Mouse (Mus musculus): ENCODE measurements around the gene Pign.

The Pign gene

GRCm38 (mm10) chr1:105663171-105663961 lies at the start of gene Pign, which contains the start of gene Relch:
TSS of gene Pign (minus strand) at chr1:105663677.
TSS of gene Relch (plus strand) at chr1:105663861.
- DNase-seq (ENCODE audit: low read depth, low spot score), result peak; percentile 99

GRCm38 (mm10) chr1:105712822-105713221 lies 49.3 kb upstream of the Pign start:
- no peak for DNase-seq (ENCODE audit: low read depth, low spot score)

- DNase-seq (ENCODE audit: low read depth, low spot score), result peak; percentile 23
These were observed 47.8 kb upstream of the Pign start for GRCm38 (mm10) chr1:105711227-105711626.

- DNase-seq (ENCODE audit: low read depth, low spot score), result no peak
These were observed 45.9 kb upstream of the Pign start for GRCm38 (mm10) chr1:105709415-105709814.

- no peak for DNase-seq (ENCODE audit: low read depth, low spot score)
These were observed 37.6 kb upstream of the Pign start for GRCm38 (mm10) chr1:105700984-105701530.

GRCm38 (mm10) chr1:105695581-105695980 lies 32.1 kb upstream of the Pign start:
- DNase-seq (ENCODE audit: low read depth, low spot score), result no peak

DNA sequence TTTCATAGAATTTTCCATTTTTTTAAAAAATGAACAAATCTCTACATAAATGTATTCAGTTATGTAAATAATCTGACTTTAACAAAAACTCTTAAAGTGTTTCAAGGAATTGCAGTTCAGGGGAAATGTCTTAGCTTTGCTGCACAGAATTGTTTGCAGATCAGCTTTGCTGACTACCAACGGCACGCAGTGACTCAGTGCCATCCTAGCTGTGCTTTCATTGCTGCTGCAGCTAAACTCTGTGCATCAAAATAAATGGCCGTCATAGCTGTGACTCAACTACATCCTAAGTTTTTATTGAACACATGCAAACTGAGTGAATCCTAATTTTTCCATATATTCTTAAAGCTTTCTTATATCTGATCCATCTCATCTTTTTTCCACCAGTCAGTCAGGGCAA lies 22.0 kb upstream of the Pign start:
- DNase-seq (ENCODE audit: low read depth, low spot score), result peak; percentile 15

DNA sequence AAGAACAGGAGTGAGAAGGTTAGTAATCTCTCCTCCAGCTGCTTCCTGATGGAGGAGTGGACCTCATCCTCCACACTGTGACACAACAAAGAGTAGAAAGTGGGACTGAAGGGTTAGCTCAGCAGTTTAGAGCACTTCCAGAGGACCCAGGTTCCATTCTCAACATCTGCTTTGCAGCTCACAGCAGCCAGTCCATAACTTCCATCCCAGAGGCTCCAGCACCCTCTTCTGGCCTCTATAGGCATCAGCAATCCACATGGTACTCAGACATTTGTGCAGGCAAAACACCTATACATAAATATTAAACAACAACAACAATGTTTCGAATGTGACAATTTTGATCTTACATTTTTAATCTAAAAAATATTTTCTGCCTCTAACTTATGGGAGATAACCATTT lies 17.1 kb upstream of the Pign start:
- DNase-seq (ENCODE audit: low read depth, low spot score), result no peak

- DNase-seq (ENCODE audit: low read depth, low spot score), result no peak
These were observed 11.3 kb upstream of the Pign start for GRCm38 (mm10) chr1:105674763-105675162.

DNA sequence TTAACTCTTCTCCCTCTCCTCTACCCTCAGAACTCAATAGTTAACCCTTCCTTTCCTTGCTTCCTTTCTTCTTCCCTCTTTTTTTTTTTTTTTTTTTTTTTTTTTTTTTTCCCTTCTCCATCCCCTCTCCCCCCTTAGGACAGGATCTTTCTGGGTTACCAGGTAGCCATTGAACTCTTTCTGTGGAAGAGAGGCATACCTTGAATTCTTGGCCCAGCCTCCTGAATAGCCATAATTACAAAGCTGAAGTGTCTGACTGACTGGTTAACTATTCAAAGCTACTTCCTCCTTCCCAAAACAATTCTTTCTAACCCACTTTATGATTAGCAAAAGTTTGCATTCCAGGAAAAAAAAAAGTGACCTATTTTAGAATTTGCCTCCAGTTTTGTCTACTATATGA lies 6.2 kb upstream of the Pign start:
- DNase-seq (ENCODE audit: low read depth, low spot score), result no peak

DNA sequence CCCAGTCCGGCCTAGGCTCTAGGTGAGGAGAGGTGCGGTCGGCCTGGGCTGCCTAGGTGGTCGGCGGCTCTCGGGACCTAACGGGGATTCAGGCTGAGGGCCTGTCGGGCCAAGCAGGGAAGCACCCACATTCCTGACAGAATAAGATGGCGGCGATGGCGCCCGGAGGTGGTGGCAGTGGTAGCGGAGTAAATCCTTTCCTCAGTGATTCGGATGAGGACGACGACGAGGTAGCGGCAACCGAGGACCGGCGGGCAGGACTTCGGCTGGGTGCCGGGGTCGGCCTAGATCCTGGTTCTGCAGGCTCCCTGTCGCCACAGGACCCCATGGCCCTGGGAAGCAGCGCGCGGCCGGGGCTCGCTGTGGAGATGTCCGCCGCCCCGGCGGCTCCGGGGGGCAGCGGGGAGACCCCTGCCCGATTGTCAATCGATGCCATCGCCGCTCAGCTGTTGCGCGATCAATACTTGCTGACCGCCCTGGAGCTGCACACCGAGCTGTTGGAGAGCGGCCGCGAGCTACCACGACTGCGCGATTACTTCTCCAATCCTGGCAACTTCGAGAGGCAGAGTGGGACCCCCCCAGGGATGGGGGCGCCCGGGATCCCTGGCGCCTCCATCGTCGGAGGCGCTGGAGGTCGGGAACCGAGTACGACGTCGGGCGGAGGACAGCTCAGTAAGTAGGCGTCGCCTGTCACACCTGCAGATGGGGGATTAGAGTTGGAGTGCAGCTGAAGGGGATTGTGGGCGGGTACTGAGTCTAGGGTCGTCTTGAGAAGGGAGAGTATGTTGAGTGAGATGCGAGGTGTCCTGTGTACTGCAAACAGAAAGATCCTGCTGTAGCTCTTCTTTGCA lies 710 bp upstream of the Pign start:
- no peak for DNase-seq (ENCODE audit: low read depth, low spot score)

DNA sequence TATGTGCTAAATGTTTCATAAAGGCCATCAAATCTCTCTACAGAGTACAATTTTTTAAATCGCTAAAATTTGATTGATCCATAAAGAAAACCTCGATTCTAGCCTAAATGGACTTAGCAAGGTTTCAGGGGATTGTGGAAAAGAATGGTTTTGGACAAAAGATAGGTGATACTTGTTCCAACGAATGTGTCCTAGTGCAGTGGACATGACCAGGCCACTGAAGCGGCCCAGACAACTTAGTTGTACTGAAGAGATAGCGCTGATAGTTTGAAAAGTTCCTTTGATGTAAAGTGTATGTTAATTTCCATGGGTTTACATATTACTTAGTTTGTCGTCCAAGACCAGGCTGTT lies 682 bp downstream of the Pign start:
- no peak for DNase-seq (ENCODE audit: low read depth, low spot score)

DNA sequence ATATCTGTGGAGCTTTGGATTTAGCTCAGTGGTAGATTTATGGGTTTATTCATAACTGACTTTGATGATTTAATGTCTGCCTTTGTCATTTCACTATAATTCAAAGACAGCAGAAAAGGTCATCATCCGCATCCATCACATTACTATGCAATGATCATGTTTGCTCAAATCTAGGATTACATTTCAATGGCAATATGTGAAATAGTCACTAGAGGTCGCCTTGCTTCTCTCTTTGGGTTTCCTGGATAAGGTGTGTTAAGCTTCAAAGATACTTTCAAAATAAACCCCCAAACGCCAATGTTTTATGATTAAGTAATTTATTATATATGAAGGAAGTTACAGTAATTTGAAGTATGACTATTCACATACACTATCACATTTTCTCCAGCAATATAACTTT lies 3.5 kb downstream of the Pign start:
- DNase-seq (ENCODE audit: low read depth, low spot score), result peak; percentile 28

GRCm38 (mm10) chr1:105653981-105654380 lies 9.5 kb downstream of the Pign start:
- DNase-seq (ENCODE audit: low read depth, low spot score), result no peak

GRCm38 (mm10) chr1:105650650-105651049 lies 12.8 kb downstream of the Pign start:
- no peak for DNase-seq (ENCODE audit: low read depth, low spot score)

GRCm38 (mm10) chr1:105644093-105644492 lies 19.4 kb downstream of the Pign start:
- DNase-seq (ENCODE audit: low read depth, low spot score), result no peak

GRCm38 (mm10) chr1:105630481-105630880 lies 33.0 kb downstream of the Pign start:
- peak; percentile 45 for DNase-seq (ENCODE audit: low read depth, low spot score)

GRCm38 (mm10) chr1:105589673-105590072 lies 73.8 kb downstream of the Pign start:
- DNase-seq (ENCODE audit: low read depth, low spot score), result no peak

DNA sequence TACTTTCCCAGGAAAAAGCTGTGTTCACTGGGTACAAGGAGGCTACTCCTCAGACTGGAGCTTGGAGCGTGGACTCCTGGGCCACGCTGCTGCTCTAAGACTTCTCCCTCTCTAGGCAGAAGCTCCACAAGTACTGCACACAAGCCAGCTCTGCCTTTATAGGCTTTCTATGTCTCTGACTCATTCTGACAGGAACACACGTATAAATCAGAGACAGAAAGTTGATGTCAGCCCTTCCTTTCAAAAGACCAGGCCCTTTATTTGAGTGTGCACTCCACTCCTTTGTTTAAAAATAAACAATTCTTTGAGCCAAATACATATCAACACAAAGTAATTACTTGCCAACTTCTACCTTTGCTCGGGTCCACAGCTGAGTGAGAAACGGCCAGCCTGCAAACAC lies 74.8 kb downstream of the Pign start:
- DNase-seq (ENCODE audit: low read depth, low spot score), result no peak

DNA sequence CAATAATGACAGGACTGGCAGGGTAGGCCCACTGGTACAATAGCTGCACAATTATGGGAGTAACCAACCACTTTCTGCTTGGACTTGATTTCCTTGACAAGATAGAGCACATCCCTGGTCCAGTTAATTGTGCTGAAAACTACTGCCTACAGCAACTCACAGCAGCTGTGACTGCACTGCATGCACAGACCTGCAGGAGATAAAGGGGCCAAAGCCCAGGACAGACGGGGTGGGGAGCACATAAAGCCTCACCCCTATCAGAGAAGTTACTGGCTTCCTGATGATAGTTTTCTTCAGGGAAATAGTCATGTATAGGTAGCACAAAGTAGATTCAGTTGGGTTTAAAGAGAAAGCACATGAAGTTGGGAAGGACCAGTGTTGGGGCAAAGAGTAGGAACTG lies 80.7 kb downstream of the Pign start:
- DNase-seq (ENCODE audit: low read depth, low spot score), result no peak

- peak; percentile 62 for DNase-seq (ENCODE audit: low read depth, low spot score)
These were observed 82.6 kb downstream of the Pign start for GRCm38 (mm10) chr1:105580909-105581308.

- no peak for DNase-seq (ENCODE audit: low read depth, low spot score)
These were observed 97.4 kb downstream of the Pign start for GRCm38 (mm10) chr1:105566051-105566450.

- no peak for DNase-seq (ENCODE audit: low read depth, low spot score)
These were observed 99.2 kb downstream of the Pign start for GRCm38 (mm10) chr1:105564289-105564688.

Measured in telencephalon, adult 2 months (tissue).